Mouse (Mus musculus) myocyte (in vitro differentiated cells): ENCODE results near the gene Zranb3. TPM values are rescaled to one million over a fixed set of nuclear protein-coding genes. Genes with fewer than 3 reads are reported as not detected.

Experiments used
- H3K27me3 ChIP-seq: one replicate; pipeline ENCODE4 v1.6.1; 2011; ENCODE audit not compliant: control insufficient read depth, insufficient read depth, insufficient read length
- H3K36me3 ChIP-seq: one replicate; pipeline ENCODE4 v1.6.1; 2011; ENCODE audit not compliant: control insufficient read depth, insufficient read depth
- H3K4me2 ChIP-seq: one replicate; pipeline ENCODE4 v1.6.1; 2011; ENCODE audit warnings: low read depth, control low read depth
- H3K4me3 ChIP-seq: one replicate; pipeline ENCODE4 v1.5.1; 2011; ENCODE audit warnings: mild to moderate bottlenecking, control low read depth, moderate library complexity
- H3K79me2 ChIP-seq: one replicate; pipeline ENCODE4 v1.6.1; 2011; ENCODE audit not compliant: control insufficient read depth, insufficient read depth
- H3ac ChIP-seq: one replicate; pipeline ENCODE4 v1.6.1; 2011; ENCODE audit not compliant: control insufficient read depth, insufficient read length
- E2F4 ChIP-seq: IDR thresholded peaks from one replicate; pipeline ENCODE4 v1.6.1; 2011; ENCODE audit warnings: mild to moderate bottlenecking, control low read depth, moderate library complexity; ENCODE audit not compliant: insufficient read depth
- MAX ChIP-seq: IDR thresholded peaks from one replicate; pipeline ENCODE4 v1.6.1; 2011; ENCODE audit warnings: low read depth, mild to moderate bottlenecking, control low read depth
- POLR2A ChIP-seq: IDR thresholded peaks from one replicate; pipeline ENCODE4 v1.6.1; 2011; ENCODE audit warnings: low read depth, mild to moderate bottlenecking, control low read depth, moderate library complexity; ENCODE audit not compliant: insufficient read length
- TCF12 ChIP-seq: IDR thresholded peaks from one replicate; pipeline ENCODE4 v1.6.1; 2011; ENCODE audit warnings: mild to moderate bottlenecking, control low read depth; ENCODE audit not compliant: poor library complexity, insufficient read depth, severe bottlenecking
- USF1 ChIP-seq: IDR thresholded peaks from one replicate; pipeline ENCODE4 v1.6.1; 2011; ENCODE audit warnings: low read depth, mild to moderate bottlenecking, control low read depth, moderate library complexity
- polyA plus RNA-seq: library from polyadenylated mRNA; unstranded; fragments of >200 nt; fragmentation: generic; extraction: Trizol; gene quantifications from one replicate; pipeline ENCODE4 v1.2.1, GENCODE M21; 2012; ENCODE audit warnings: missing spikeins

The Zranb3 gene
- polyA plus RNA-seq, 1 experiment = 1.6 TPM

- no peaks in the 10 kb centered on the region for H3K27me3 ChIP-seq
- TF ChIP-seq TCF12 (no peak), MAX (no peak), USF1 (no peak), E2F4 (no peak), POLR2A (no peak)
- no peak overlapping the region for H3ac ChIP-seq
- no peak overlapping the region for H3K4me3 ChIP-seq
- no peak overlapping the region for H3K4me2 ChIP-seq
- H3K79me2 ChIP-seq = no peaks in the 10 kb centered on the region
- H3K36me3 ChIP-seq = peaks cover 33% of the 10 kb centered on the region
These were observed 198.0 kb downstream of the Zranb3 start for GRCm38 (mm10) chr1:127904774-127905385.

Other genes starting within 250 kb of the Zranb3 start
- 0.18 TPM for gene Map3k19, start 248.0 kb downstream of the Zranb3 start, polyA plus RNA-seq
- gene Rab3gap1, start 234.3 kb downstream of the Zranb3 start, polyA plus RNA-seq = 20.0 TPM
- 32.6 TPM for gene R3hdm1, start 254 bp upstream of the Zranb3 start, polyA plus RNA-seq
- 30.1 TPM for gene Ubxn4, start 140.9 kb upstream of the Zranb3 start, polyA plus RNA-seq
- 0.01 TPM for gene Lct, start 225.3 kb upstream of the Zranb3 start, polyA plus RNA-seq